10 mouse cellular contexts compared by ENCODE assay signal in the genomic region with DNA sequence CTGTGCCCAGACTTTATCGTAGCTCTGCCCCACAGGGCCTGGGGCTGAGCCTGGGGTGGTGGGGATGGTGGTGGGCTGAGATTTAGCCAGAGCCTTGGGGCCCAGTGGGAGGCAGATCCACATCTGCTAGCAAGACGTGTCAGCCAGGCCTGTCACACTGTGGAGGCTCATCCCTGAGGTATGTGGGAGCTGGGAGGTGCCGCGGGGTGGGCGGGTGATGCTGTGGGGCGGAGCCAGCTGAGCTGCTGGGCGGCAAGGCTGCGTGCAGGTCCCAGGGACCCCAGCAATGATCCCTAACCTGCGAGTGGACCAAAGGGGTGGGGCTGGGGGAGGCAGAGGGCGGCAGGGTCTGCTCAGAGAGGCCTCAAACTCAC.
DNase-seq lines count a peak whose midpoint lies in the region; ATAC-seq and TF ChIP-seq lines count a peak whose summit lies in the region.
"Had no signal": no experiment of that assay in that cellular context is flagged by ENCODE, and none has a peak within 500 bp of the region (broad histone marks: within the 10 kb centered on the region; RNA-seq: fewer than 3 reads in every experiment).

No protein-coding gene starts in this region.

- TF ChIP-seq EP300 in stomach, postnatal 0 days (optimal IDR thresholded peaks at IDR 0.05), result no peak

- DNase-seq in gastrocnemius, adult 2 months, result peak; percentile 73
- DNase-seq in gastrocnemius, postnatal 10 days, result no peak
- peak; percentile 22 for DNase-seq in thymus, adult 2 months
- DNase-seq in thymus, postnatal 0 days (ENCODE audit: low spot score), result no peak
- DNase-seq in limb, embryonic 14.5 days (ENCODE audit: low spot score), result peak; percentile 41
- peak; percentile 59 for DNase-seq in stomach, postnatal 0 days (ENCODE audit: low spot score)
- DNase-seq in testis, postnatal 14 days (ENCODE audit: low spot score), result no peak
- no peak for DNase-seq in B cell, adult 2 months

- ATAC-seq in limb, embryonic 14.5 days (ENCODE audit: low FRiP score, low read depth), result no peak; the same call in 1 of the 2 replicates
- peak; percentile 18 for ATAC-seq in stomach, postnatal 0 days (ENCODE audit: low FRiP score, low TSS enrichment)
- ATAC-seq: forebrain, embryonic 14.5 days had no signal

- TF ChIP-seq POLR2A in thymus, adult 2 months (IDR thresholded peaks at IDR 0.05; ENCODE audit: control insufficient read depth, extremely low read depth, insufficient read depth, low read length, poor library complexity), result no peak
- TF ChIP-seq POLR2A in limb, embryonic 14.5 days (IDR thresholded peaks at IDR 0.05; ENCODE audit: borderline replicate concordance, extremely low read depth, insufficient read depth, insufficient read length), result no peak

- H3K4me1 ChIP-seq in thymus, adult 2 months (replicated peaks; ENCODE audit: control insufficient read depth, insufficient read depth, low read length), result peaks cover 23% of the 10 kb centered on the region
- peaks cover 46% of the 10 kb centered on the region for H3K4me1 ChIP-seq in limb, embryonic 14.5 days (ENCODE audit: control insufficient read depth, insufficient read depth, low read length)
- peaks cover 14% of the 10 kb centered on the region for H3K4me1 ChIP-seq in stomach, postnatal 0 days (replicated peaks; ENCODE audit: control insufficient read depth, insufficient read depth)

- TF ChIP-seq CTCF in gastrocnemius, adult 2 months (IDR thresholded peaks at IDR 0.05), result no peak
- no peak for TF ChIP-seq CTCF in thymus, adult 2 months (IDR thresholded peaks at IDR 0.05; ENCODE audit: borderline replicate concordance, control insufficient read depth, extremely low read depth, insufficient read depth, low read length, poor library complexity)
- TF ChIP-seq CTCF in stomach, postnatal 0 days (IDR thresholded peaks at IDR 0.05; ENCODE audit: low read depth), result no peak

- WGBS in thymus, adult 2 months, result 58% methylated on average over 10 of the region's 10 CpGs
- WGBS in limb, embryonic 14.5 days, result 27% methylated on average over 8 of the region's 10 CpGs
- 16% methylated on average over 10 of the region's 10 CpGs for WGBS in stomach, postnatal 0 days

- no peak overlapping the region for H3K4me3 ChIP-seq in gastrocnemius, adult 2 months
- peak overlapping the region; percentile 39 for H3K4me3 ChIP-seq in thymus, adult 2 months (ENCODE audit: control insufficient read depth, insufficient read depth, low read length)
- no peak overlapping the region for H3K4me3 ChIP-seq in limb, embryonic 14.5 days (replicated peaks; ENCODE audit: low read length)
- no peak overlapping the region for H3K4me3 ChIP-seq in stomach, postnatal 0 days (ENCODE audit: low read depth, low read length)
- H3K4me3 ChIP-seq: midbrain, embryonic 12.5 days had no signal

- H3K27ac ChIP-seq in gastrocnemius, adult 2 months, result peak overlapping the region; percentile 79
- H3K27ac ChIP-seq in thymus, adult 2 months (ENCODE audit: control insufficient read depth, insufficient read depth, low read length), result no peak overlapping the region
- H3K27ac ChIP-seq in limb, embryonic 14.5 days (replicated peaks; ENCODE audit: low read depth, low read length), result peak overlapping the region; percentile 19; the same call in 1 of the 2 replicates
- peak overlapping the region; percentile 85 for H3K27ac ChIP-seq in stomach, postnatal 0 days (replicated peaks)
- H3K27ac ChIP-seq: midbrain, embryonic 12.5 days had no signal

- no peaks in the 10 kb centered on the region for H3K36me3 ChIP-seq in thymus, adult 2 months (ENCODE audit: control insufficient read depth, insufficient read depth, low read length)
- no peaks in the 10 kb centered on the region for H3K36me3 ChIP-seq in limb, embryonic 14.5 days (ENCODE audit: control insufficient read depth, insufficient read depth, low read length)
- H3K36me3 ChIP-seq in stomach, postnatal 0 days (ENCODE audit: control insufficient read depth, insufficient read depth, low read length), result no peaks in the 10 kb centered on the region
- H3K36me3 ChIP-seq: midbrain, embryonic 12.5 days had no signal

- intact Hi-C loops in gastrocnemius, adult 2 months (cut with DNase I), result loop anchor here (5.0 kb wide), 1 partner anchor 48 kb away; no protein-coding TSS in a partner anchor

- peak overlapping the region; percentile 7; the same call in 1 of the 2 replicates for H3K9ac ChIP-seq in limb, embryonic 14.5 days (ENCODE audit: low read depth, low read length, severe bottlenecking)
- peak overlapping the region; percentile 23; the same call in 1 of the 2 replicates for H3K9ac ChIP-seq in stomach, postnatal 0 days (ENCODE audit: low read length)
- H3K9ac ChIP-seq: midbrain, embryonic 12.5 days had no signal

- no peaks in the 10 kb centered on the region for H3K9me3 ChIP-seq in limb, embryonic 14.5 days (ENCODE audit: control insufficient read depth, low read length)
- no peaks in the 10 kb centered on the region for H3K9me3 ChIP-seq in stomach, postnatal 0 days (ENCODE audit: control insufficient read depth, low read length)
- H3K9me3 ChIP-seq: midbrain, embryonic 12.5 days had no signal

- H3K27me3 ChIP-seq in thymus, adult 2 months (ENCODE audit: control insufficient read depth, insufficient read depth, low read length), result no peaks in the 10 kb centered on the region
- no peaks in the 10 kb centered on the region for H3K27me3 ChIP-seq in limb, embryonic 14.5 days (ENCODE audit: control insufficient read depth, insufficient read depth, low read length)
- no peaks in the 10 kb centered on the region for H3K27me3 ChIP-seq in stomach, postnatal 0 days (ENCODE audit: control insufficient read depth, insufficient read depth, low read length)

- H3K4me2 ChIP-seq in limb, embryonic 14.5 days (replicated peaks; ENCODE audit: low read depth, low read length, severe bottlenecking), result no peak overlapping the region
- no peak overlapping the region for H3K4me2 ChIP-seq in stomach, postnatal 0 days (replicated peaks; ENCODE audit: low read depth)
- H3K4me2 ChIP-seq: midbrain, embryonic 12.5 days had no signal

Comparison
In these comparisons a context has a peak if more than half of its experiments do, and no peak if none do; other contexts are left out.
1. DNase-seq: peak in gastrocnemius, adult 2 months (single experiment), thymus, adult 2 months (single experiment), limb, embryonic 14.5 days (single experiment) and stomach, postnatal 0 days (single experiment); none in gastrocnemius, postnatal 10 days (single experiment), thymus, postnatal 0 days (single experiment), testis, postnatal 14 days (single experiment) and B cell, adult 2 months (0 of 2).